ENCODE assay signal across 8 mouse cellular contexts in the genomic region with DNA sequence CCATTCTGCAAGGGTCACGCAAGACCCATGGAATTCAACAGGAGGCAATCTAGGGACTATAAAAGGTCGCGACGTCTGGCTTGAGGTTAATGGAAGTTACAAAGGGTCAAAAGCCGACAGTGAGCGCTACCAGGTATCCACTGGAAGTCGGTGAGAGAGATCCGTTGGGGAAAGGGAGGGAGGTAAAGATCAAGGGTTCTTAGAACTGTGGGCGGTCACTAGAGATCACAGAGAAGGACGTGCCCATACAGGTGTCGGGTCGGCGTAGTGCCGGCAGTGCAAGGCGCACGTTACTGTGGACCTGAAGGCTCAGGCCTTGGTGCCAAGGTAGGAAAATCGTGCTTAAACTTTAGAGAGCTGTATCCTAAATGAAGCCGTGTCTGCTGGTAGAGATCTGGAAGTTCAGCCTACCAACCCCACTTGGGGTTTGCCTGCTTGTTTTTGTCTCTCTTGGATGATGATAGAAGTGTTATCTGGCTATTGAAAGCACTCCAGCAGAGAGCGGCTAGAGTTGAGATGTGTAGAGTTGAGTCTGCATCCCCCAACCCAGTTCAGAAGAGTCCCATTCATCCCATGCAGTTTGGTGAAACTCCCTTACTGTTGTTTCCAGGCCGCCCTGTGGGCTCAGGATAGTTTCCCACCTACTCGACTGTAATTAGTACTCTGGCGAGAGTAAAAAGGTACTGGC. TPM values are rescaled to one million over a fixed set of nuclear protein-coding genes. Genes with fewer than 3 reads are reported as not detected.
DNase-seq lines count a peak whose midpoint lies in the region; ATAC-seq lines count a peak whose summit lies in the region.

No protein-coding gene starts in this region.

- peak overlapping the region; percentile 87 for H3K4me2 ChIP-seq in embryonic facial prominence, embryonic 12.5 days (replicated peaks)
- H3K4me2 ChIP-seq in intestine, embryonic 15.5 days (replicated peaks): peak overlapping the region; percentile 89
- H3K4me2 ChIP-seq in midbrain, embryonic 12.5 days (replicated peaks): peak overlapping the region; percentile 65

- H3K4me1 ChIP-seq in embryonic facial prominence, embryonic 12.5 days: peaks cover 22% of the 10 kb centered on the region
- peaks cover 28% of the 10 kb centered on the region for H3K4me1 ChIP-seq in intestine, embryonic 15.5 days (replicated peaks)
- H3K4me1 ChIP-seq in midbrain, embryonic 12.5 days: peaks cover 30% of the 10 kb centered on the region

- H3K27me3 ChIP-seq in embryonic facial prominence, embryonic 12.5 days: peaks cover 54% of the 10 kb centered on the region
- H3K27me3 ChIP-seq in intestine, embryonic 15.5 days (replicated peaks): peaks cover 30% of the 10 kb centered on the region
- peaks cover 77% of the 10 kb centered on the region for H3K27me3 ChIP-seq in midbrain, embryonic 12.5 days

- H3K9ac ChIP-seq in embryonic facial prominence, embryonic 12.5 days: peak overlapping the region; percentile 35; the same call in 1 of the 2 replicates
- H3K9ac ChIP-seq in intestine, embryonic 15.5 days: peak overlapping the region; percentile 45
- peak overlapping the region; percentile 37; the same call in 1 of the 2 replicates for H3K9ac ChIP-seq in midbrain, embryonic 12.5 days (replicated peaks)

- peak overlapping the region; percentile 44 for H3K4me3 ChIP-seq in embryonic facial prominence, embryonic 12.5 days
- H3K4me3 ChIP-seq in intestine, embryonic 15.5 days (replicated peaks): peak overlapping the region; percentile 53
- H3K4me3 ChIP-seq in midbrain, embryonic 12.5 days: peak overlapping the region; percentile 43

- no peak for ATAC-seq in embryonic facial prominence, embryonic 12.5 days (ENCODE audit: insufficient number of reproducible peaks, insufficient read depth, low FRiP score, low TSS enrichment)
- peak; percentile 5; the same call in 1 of the 2 replicates for ATAC-seq in intestine, embryonic 15.5 days
- ATAC-seq in midbrain, embryonic 12.5 days (ENCODE audit: low FRiP score, low read depth): no peak

- no peaks in the 10 kb centered on the region for H3K9me3 ChIP-seq in embryonic facial prominence, embryonic 12.5 days
- no peaks in the 10 kb centered on the region for H3K9me3 ChIP-seq in intestine, embryonic 15.5 days
- H3K9me3 ChIP-seq in midbrain, embryonic 12.5 days: no peaks in the 10 kb centered on the region

- 6% methylated on average over 22 of the region's 22 CpGs for WGBS in embryonic facial prominence, embryonic 12.5 days
- 4% methylated on average over 22 of the region's 22 CpGs for WGBS in intestine, embryonic 15.5 days
- WGBS in midbrain, embryonic 12.5 days: 3% methylated on average over 22 of the region's 22 CpGs

- no peak overlapping the region for H3K27ac ChIP-seq in embryonic facial prominence, embryonic 12.5 days
- peak overlapping the region; percentile 86 for H3K27ac ChIP-seq in intestine, embryonic 15.5 days
- H3K27ac ChIP-seq in midbrain, embryonic 12.5 days (replicated peaks): no peak overlapping the region

- peak; percentile 70 for DNase-seq in kidney, adult 9 months
- DNase-seq in kidney, adult 18-20 months: no peak
- no peak for DNase-seq in cerebellum, adult 11 months
- DNase-seq in cerebellum, postnatal 25 days: no peak
- DNase-seq in gastrocnemius, adult 8-10 months (ENCODE audit: low spot score in 2 of 2): no peak

- H3K36me3 ChIP-seq in embryonic facial prominence, embryonic 12.5 days: peaks cover 4% of the 10 kb centered on the region; the same call in 1 of the 2 replicates
- H3K36me3 ChIP-seq in intestine, embryonic 15.5 days: peaks cover 6% of the 10 kb centered on the region; the same call in 1 of the 2 replicates
- peaks cover 6% of the 10 kb centered on the region; the same call in 1 of the 2 replicates for H3K36me3 ChIP-seq in midbrain, embryonic 12.5 days

RNA-seq across cellular contexts. Expression of a gene that starts 0.6 kb away (rescaled TPM):
- 10.4 and 11.3 TPM in 2 replicates for polyA plus RNA-seq in embryonic facial prominence, embryonic 12.5 days (2016; fragmentation: Nextera tagmentation; extraction: Ambion mirVana)
- 30.2 and 32.7 TPM in 2 replicates for polyA plus RNA-seq in intestine, embryonic 15.5 days (2015; fragmentation: Nextera tagmentation; extraction: Ambion mirVana)
- 0.87 and 1.3 TPM in 2 replicates for polyA plus RNA-seq in midbrain, embryonic 12.5 days (2016; fragmentation: Nextera tagmentation; extraction: Ambion mirVana)
- not detected for total RNA-seq in gastrocnemius, adult 8-10 months (2022)

RNA-seq across cellular contexts. Expression of a gene that starts 12.8 kb away (rescaled TPM):
- polyA plus RNA-seq in embryonic facial prominence, embryonic 12.5 days (2016; fragmentation: Nextera tagmentation; extraction: Ambion mirVana): 18.2 and 18.4 TPM in 2 replicates
- polyA plus RNA-seq in intestine, embryonic 15.5 days (2015; fragmentation: Nextera tagmentation; extraction: Ambion mirVana): 10.2 and 10.7 TPM in 2 replicates
- 14.2 and 16.7 TPM in 2 replicates for polyA plus RNA-seq in midbrain, embryonic 12.5 days (2016; fragmentation: Nextera tagmentation; extraction: Ambion mirVana)
- total RNA-seq in gastrocnemius, adult 8-10 months (2022): 1 to 10 TPM; 3.3 to 5.6 (median 4.0) TPM

RNA-seq across cellular contexts. Expression of a gene that starts 31.3 kb away (rescaled TPM):
- polyA plus RNA-seq in embryonic facial prominence, embryonic 12.5 days (2016; fragmentation: Nextera tagmentation; extraction: Ambion mirVana): 52.8 and 66.5 TPM in 2 replicates
- polyA plus RNA-seq in intestine, embryonic 15.5 days (2015; fragmentation: Nextera tagmentation; extraction: Ambion mirVana): 34.4 and 37.9 TPM in 2 replicates
- polyA plus RNA-seq in midbrain, embryonic 12.5 days (2016; fragmentation: Nextera tagmentation; extraction: Ambion mirVana): 63.2 and 63.8 TPM in 2 replicates
- total RNA-seq in gastrocnemius, adult 8-10 months (2022): 10 to 100 TPM in 2 of 4 experiments, 1 to 10 TPM in 2; 7.2 to 11.4 (median 9.3) TPM
